Mouse (Mus musculus) embryo, embryonic 11.5 days (tissue): Measurements from ENCODE around the gene Irgm1.
"Not testable (repeated sequence)": the region's sequence is repeated elsewhere in the genome, so short reads cannot be mapped to it uniquely, and the experiment has no call there.

Source experiments
- DNase-seq: peaks from one replicate; pipeline ENCODE4 v3.0.0-alpha.2; 2012; ENCODE audit warnings: low read depth, low spot score

Gene Irgm1

DNA sequence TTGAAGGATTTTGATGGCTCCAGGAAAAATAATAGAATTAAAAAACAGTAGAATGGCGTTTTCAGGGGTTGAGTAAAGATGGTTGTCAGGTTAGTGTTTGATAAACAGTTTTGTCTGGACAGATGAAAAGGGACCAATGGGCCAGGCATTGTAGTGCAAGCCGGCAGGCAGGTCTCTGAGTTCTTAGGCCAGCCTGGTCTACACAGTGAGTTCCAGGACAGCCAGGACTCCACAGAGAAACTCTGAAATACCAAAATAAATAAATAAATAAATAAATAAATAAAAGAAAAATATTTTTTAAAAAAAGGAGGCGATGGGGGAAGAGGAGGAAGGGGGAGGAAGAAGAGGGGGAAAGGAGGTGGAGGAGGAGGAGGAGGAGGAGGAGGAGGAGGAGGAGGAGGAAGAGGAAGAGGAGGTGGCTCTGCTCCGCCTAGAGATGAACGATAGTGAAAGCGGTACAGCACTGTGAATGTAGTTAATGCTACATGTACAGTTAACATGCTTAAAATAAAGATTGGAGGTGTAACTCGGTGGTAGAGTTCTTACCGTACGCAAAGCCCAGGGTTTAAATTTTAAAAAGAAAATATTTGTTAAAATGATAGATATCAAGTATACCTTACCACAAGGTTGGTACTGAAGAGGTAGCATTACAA, 38.3 kb downstream of the Irgm1 start:
- no peak for DNase-seq

DNA sequence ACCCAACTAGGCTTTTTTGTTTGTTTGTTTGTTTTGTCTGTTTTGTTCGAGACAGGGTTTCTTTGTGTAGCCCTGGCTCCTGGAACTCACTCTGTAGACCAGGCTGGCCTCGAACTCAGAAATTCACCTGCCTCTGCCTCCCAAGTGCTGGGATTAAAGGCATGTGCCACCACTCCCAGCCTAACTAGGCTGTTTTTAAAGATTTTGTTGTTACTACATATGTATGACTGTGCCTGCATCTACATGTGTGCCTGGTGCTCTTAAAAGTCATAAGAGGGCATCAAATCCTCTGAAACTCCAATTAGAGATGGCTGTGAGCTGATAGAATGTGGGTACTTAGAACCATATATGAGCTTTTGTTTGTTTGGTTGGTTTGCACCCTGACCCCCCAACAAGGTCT, 40.2 kb downstream of the Irgm1 start:
- no peak for DNase-seq

DNA sequence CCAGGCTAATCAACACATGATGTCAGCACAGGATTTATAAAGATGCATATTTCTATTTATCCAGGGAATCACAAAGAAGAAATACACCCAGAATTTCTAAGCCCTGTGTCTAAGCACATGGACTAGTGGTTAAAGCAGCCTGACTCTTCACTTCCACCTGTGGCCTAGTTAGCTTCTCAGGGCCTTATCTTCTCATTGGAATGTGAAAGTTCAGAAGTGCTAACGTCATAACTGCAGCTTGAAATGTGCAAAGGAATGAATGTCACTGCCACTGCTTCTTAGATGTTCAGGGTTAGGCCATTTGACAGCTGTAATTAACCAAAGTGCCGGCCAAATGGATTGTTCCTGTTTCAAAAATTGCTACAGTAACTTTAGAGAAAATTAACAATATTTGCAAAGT, 41.2 kb downstream of the Irgm1 start:
- DNase-seq: no peak

DNA sequence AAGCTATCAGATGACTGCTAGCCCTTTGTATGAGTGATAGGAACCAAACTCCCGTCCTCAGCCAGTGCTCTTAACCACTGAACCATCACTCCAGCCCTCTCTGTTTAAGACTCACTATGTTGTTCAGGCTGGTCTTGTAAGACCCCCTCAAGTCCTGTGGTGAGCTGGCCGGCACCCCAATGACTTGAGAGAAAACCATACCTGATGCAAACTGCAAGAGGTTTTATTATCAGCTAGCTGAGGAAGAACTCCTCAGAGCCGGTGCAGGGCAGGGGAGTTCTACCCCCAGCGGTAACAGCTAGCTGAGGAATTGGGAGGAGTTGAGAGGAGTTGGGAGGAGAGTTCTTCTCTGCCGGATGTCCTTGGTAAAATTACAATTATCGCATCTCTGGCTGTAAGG, 43.6 kb downstream of the Irgm1 start:
- no peak for DNase-seq

DNA sequence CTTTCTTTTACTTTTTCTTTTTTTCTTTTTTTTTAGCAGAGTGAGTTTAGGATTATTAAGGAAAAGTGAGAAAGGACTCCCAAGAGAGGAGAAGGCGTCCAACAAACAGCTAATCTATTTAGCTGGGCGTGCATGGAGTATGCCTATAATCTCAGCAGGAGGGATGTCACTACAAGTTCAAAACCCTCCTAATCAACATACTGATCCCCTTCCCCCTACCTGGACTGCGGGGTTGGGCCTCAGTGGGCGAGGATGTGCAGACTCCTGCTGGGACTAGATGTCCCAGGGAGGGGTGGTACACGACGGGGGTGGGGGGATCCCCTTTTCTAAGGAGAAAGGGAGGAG, 44.8 kb downstream of the Irgm1 start:
- no peak for DNase-seq

DNA sequence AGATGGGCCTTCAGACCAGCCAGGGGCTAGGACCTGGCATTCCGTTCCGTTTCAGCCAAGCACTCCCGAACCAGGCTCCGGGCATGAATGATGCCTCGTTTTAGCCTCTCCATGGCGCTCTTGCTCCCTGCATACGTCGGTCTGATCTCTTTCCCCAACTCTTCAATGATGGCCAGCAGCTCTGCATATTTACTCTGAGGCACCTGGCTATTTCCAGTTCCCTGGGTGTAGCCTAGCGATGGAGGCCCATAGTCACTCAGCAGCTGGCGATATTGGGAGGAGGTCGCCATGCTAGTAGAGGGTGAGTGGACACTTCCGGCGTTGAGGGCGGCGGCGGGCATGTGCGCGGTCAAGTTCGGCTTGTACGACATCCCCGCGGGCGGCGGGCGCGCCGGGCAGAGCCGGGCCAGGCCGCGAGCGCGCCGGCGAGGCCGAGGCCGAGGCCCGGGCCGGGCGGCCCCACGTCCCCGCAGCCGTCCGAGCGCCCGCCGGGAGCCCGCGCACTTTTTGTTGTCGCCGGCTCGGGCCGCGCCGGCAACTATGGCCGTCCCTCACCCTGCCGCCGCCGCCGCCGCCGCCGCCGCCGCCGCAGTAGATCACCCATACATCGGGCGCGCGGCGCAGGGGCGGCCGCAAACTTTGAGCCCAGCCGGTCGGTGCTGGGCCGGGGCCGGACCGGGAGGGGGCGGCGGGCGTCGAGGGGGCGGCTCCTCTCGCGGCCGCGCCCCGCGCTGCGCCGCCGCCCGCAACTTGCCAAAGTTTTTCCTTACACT, 45.3 kb downstream of the Irgm1 start, which contains the start of the genes Trim7 and Gm12184:
Gene Trim7 (plus strand): TSS at position 162 of the 773 bp plus-strand sequence.
Gene Gm12184 (minus strand): TSS at position 677 of the 773 bp plus-strand sequence.
- not testable (repeated sequence) for DNase-seq

DNA sequence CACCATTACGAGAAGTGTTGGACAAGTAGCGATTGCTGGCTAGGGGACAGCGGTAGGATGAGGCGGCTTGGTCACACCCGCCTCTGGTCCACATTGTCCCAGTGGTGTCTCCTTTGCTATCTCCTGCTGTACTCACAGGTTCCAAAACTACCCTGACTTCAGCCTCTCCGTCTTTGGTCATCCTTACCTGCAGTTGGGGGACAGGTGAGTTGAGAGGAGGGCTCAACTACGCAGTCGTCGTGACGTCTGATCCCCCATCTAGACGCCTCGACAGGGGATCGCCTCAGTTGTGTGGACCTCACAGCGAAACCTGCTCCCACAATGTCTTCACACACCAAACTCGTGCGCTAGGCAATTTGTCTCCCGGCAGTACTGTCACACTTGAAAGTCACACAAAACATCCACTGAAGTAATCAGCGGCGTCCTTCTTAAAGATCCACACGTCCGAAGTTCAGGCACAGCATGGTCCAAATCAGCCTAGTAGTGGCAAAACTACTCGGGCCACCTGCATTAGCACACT, 47.1 kb downstream of the Irgm1 start:
- DNase-seq: no peak

DNA sequence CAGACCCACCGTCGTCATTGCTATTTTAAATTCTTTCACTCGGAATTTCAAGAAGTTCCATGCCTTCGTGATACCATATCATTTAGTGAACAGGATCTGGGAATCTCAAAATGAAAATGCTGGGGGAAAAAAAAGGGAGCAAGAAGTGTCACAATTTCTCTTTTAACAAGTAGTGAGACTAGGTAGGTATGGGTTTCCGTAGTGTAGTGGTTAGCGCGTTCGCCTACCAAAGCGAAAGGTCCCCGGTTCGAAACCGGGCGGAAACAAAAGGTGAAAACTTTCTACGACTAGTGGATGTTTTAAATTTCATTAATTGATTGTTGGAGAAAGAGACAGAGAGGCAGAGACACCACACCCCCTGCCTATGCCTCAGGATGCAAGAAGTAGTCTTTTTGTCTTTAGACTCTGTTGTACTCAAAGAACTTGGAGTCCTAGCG, 47.9 kb downstream of the Irgm1 start:
- peak; percentile 83 for DNase-seq

DNA sequence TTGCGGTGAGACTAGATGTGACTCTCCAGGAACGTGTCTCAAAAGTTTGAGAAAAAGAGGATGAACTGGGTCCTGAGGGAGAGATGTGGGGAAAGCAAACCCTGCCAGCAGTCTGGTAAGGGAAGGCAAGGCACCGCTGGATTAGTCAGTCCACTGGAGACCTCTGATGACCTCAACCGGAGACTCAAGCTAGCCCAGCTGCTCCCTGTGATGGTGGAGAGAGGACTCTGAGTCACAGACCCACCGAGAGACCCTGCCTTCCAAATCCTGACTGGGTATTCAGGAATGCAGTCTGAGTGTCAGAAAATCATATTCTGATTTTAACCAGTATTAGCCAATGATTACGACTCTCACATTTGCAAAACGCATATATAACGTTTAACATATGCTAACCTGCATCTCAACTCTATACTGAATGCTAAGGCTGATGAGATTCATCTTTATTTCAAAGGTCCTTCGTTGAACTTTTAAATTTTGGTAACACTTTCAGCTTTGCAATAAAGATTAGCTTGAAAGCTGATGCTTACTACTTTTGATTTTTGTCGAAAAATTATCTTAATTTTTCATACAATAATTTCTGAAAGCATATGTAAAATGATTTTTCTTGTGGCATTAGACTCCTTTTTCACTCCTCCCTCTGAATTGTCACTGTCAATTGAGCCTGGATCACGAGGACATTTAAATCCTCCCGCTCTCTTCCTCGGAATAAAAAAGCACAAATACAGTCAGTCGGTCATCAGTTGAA, 48.5 kb downstream of the Irgm1 start:
- DNase-seq: no peak

DNA sequence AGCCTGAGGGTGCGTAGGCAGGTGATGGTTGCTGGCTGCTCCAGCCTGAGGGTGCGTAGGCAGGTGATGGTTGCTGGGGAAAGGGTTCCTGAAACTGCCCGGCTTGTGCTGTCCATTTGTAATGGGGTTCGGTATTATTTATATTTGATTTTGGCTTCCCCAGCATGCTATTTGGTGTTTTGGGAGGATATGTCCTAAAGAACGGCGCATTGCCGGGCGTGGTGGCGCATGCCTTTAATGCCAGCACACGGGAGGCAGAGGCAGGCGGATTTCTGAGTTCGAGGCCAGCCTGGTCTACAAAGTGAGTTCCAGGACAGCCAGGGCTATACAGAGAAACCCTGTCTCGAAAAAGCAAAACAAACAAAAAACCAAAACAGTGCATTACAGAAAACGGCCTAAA, 50.2 kb downstream of the Irgm1 start:
- not testable (repeated sequence) for DNase-seq

DNA sequence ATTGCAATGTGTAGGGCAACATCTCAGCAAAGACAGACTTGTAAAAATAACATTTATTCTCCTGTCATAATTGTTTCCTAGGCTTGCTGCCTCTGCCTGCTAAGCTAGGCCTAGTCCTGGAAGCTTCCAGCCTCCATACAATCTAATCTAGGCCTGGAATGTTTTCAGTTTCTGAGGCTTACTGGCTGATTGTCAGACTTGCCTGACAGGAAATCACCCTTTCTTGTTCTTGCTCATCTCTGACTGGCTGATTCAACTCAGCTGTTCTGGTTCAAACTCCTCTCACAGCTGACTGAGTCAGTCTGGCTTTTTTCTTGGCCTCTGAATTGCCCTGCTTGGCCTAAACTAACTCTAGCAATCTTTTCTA, 51.2 kb downstream of the Irgm1 start:
- no peak for DNase-seq

DNA sequence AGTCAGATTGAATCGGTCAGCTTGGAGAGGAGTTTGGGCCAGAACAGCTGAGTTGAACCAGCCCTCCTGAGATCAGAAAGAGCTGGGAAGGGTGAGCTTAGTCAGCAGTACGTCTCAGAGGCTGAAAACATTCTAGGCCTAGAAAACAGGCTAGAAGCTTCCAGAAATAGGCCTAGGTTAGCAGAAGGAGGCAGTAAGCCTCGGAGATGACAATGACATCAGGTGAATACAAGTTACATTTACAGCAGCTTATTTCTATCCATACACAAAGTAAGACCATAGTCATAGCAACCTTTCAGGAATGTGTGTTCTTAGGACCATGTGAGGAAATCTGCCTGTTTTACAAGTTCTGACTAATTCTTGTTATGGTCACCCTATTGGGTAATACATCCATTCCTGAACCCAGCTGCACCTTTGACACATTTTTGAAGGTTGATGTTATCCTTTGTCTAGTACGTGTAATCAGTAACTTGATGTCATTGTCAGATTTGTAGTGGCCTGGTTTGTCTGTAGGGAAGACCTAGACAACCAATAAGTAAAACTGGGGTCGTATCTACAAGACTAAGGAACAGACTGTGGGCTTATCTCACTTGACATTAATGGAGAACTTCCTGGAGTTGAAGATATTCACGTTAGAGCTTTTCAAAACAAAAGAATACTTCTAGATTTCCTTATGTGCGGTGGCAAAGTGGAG, 51.7 kb downstream of the Irgm1 start:
- no peak for DNase-seq

DNA sequence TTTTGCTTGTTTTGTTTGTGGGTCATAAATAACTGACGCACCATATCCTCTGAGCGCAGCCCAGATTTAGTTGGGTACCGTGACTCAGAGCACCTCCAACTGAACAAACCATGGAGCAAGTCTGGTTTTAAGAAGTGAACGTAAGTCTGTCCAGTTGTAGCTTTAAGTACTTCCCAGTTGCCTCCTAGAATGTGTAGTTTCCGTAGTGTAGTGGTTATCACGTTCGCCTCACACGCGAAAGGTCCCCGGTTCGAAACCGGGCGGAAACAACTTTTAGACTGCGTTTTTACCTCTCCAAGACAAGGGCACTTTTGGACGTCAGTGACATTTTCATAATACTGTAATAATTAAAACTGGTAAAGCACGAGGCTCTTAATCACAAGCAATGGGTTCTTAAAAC, 53.1 kb downstream of the Irgm1 start:
- peak; percentile 89 for DNase-seq

DNA sequence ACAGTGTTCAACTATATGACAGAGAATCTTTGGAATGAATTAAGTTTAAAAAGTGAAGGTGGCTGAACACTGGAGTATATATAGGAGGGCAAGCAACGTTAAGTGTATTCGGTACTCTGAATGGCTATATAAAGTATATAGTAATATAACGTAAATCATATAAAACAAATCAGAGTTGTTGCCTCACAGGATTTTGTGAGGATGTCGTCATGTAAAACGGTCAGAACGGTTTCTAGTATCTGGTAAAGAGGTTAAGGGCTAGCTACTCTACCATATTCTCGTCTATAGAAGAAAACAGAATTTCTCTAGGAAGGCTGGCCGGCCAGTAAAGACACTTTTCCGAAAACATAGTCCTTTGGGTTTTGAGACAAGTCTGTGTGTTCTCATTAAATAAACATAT, 53.7 kb downstream of the Irgm1 start:
- DNase-seq: no peak

DNA sequence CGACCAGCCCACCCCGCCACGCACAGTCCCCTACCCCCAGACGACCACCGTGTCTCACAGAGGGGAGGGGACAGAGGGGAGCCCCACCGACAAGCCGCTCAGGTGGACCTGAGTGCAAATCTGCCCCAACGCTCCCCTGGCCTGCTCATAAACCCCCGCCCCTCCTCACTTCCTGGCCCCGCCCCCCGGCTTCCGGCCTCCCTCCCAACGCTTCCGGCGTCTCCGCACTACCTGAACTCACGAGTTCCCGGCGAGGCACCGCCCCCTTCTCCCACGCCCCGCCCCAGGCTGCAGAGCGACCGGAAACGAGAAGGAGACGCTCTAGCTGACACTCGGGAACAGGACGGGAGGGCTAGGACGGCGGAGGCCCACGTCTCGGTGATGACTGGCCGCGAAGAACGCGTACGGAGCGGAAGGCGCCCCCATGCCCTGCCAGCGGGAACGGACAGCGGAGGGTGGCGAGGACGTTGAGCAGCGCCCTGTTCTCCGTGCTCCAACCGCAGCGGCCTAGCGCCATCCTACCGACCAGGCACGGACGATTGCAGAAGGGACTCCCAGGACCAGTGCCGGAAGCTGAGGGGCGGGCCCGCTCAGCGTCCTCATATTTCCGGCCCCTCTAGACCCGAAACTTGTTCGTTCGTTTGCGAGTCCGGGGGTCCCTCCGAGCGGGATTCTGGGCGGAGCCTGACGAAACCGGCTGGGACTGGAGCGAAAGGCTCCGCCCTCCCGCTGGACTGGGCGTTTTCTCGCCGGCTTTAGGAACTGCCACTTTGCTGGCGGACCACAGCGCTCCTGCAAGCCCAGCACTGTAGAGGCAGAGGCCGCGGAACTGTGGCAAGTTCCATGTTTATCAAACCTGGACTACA, 54.5 kb downstream of the Irgm1 start, which contains the start of gene Trim41:
Gene Trim41 (minus strand): TSS at position 554 of the 866 bp plus-strand sequence.
- DNase-seq: peak; percentile 98

DNA sequence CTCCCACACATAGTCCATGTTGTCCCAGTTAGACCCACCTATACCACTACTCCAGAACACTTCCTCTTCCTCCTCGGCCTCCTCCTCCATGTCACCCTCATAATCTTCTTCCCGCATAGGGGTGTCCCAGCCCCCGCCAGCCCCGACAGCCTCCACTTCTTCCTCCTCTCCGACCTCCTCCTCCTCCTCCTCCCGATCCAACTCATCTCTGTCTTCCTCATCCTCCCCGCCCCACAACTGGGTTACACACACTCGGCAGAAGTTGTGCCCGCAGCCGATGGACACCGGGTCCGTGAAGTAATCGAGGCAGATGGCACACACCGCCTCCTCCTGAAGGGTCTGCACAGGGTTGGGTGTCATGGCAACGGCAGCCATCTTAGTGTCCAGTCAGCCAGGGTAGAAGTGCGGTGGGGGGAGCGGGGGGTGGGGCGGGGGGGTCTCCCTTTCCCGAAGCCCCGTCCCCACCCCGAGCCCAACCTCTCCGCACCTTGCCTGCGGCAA, 55.2 kb downstream of the Irgm1 start:
- no peak for DNase-seq

DNA sequence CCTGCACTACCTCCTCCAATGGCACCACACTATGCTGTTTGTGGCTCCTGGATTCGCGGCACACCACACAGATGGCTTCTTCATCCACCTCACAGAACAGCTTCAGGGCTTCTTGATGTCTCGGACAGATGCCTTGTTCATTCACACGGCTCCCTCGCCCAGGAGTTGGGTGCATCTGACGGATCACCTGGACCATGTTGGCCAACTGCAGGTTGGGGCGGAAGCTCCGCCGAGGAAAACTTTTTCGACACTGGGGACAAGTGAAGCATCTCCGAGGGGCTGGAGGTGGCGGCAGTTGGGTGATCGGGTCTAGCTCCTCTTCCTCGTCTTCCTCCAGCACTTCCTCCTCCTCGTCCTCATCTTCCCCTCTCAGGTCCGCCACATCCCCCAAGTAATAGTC, 55.6 kb downstream of the Irgm1 start:
- no peak for DNase-seq

DNA sequence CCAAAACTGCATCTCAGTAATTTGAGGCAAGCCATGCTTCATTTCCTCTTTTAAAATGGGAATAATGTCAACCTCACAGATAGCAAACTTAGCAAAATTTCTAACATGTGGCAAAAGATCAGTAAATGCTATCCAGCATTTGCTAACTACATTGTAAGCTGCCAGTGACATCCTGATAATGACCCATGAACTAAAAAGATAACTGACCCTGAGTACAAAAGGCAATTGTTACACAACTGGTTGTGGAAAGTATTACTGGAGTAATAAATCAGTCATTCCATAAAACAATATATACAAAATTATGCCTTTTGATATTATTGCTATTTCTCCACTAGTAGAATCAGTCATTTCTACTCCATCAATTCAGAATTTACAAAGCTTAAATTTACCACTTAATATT, 57.7 kb downstream of the Irgm1 start:
- DNase-seq: no peak
